Mouse (Mus musculus) ES-Bruce4 (cell line): ENCODE measurements around the gene Ptpn1.

Source experiments
- CTCF ChIP-seq: IDR thresholded peaks from one replicate; pipeline ENCODE4 v1.8.1; 2011; ENCODE audit warnings: low read depth, low read length
- EP300 ChIP-seq: IDR thresholded peaks from 2 replicates; pipeline ENCODE4 v1.6.1; 2011; ENCODE audit warnings: low read depth, low read length; ENCODE audit not compliant: insufficient read depth

- TF ChIP-seq CTCF (no peak), EP300 (no peak)
Observed at GRCm38 (mm10) chr2:167944193-167944592, 12.3 kb downstream of the Ptpn1 start.
